Mouse (Mus musculus) heart, embryonic 15.5 days (tissue): Measurements from ENCODE around the gene Mul1. TPM values are rescaled to one million over a fixed set of nuclear protein-coding genes. Genes with fewer than 3 reads are reported as not detected.

Experiments used
- ATAC-seq: fragments of 200-750 bp; cut with Nextera tagmentation; replicated peaks from 2 replicates; pipeline ENCODE4 v1.8.0; 2017; ENCODE audit warnings: low read depth, moderate TSS enrichment; ENCODE audit not compliant: insufficient number of reproducible peaks, insufficient read depth, low FRiP score
- H3K27ac ChIP-seq: fragments of 300-500 bp; sonication (generic); 2 replicates; pipeline ENCODE4 v1.5.1; 2015; ENCODE audit warnings: mild to moderate bottlenecking, inconsistent platforms
- H3K27me3 ChIP-seq: fragments of 300-500 bp; sonication (generic); 2 replicates; pipeline ENCODE4 v1.6.1; 2015; ENCODE audit warnings: inconsistent platforms
- H3K36me3 ChIP-seq: fragments of 300-500 bp; sonication (generic); 2 replicates; pipeline ENCODE4 v1.6.1; 2015; ENCODE audit warnings: mild to moderate bottlenecking, inconsistent platforms
- H3K4me1 ChIP-seq: fragments of 300-500 bp; sonication (generic); replicated peaks from 2 replicates; pipeline ENCODE4 v1.6.1; 2015; ENCODE audit warnings: inconsistent platforms
- H3K4me2 ChIP-seq: fragments of 300-500 bp; sonication (generic); 2 replicates; pipeline ENCODE4 v1.6.1; 2015; ENCODE audit warnings: inconsistent platforms, mild to moderate bottlenecking, moderate library complexity
- H3K4me3 ChIP-seq: fragments of 300-500 bp; sonication (generic); 2 replicates; pipeline ENCODE4 v1.5.1; 2015; ENCODE audit warnings: mild to moderate bottlenecking, inconsistent platforms
- H3K9ac ChIP-seq: fragments of 300-500 bp; sonication (generic); 2 replicates; pipeline ENCODE4 v1.6.1; 2015; ENCODE audit warnings: mild to moderate bottlenecking, inconsistent platforms
- H3K9me3 ChIP-seq: fragments of 300-500 bp; sonication (generic); replicated peaks from 2 replicates; pipeline ENCODE4 v1.6.1; 2016; ENCODE audit warnings: inconsistent platforms
- WGBS: fragments of 180-500 bp; shearing (Covaris S2); methylation state at CpG from one replicate; pipeline ENCODE4 v1.1.7; 2015; ENCODE audit warnings: mixed read lengths; 5-methylcytosine and 5-hydroxymethylcytosine counted together
- polyA plus RNA-seq: library from polyadenylated mRNA; unstranded; fragments of >200 nt; fragmentation: Nextera tagmentation; extraction: Ambion mirVana; gene quantifications from 2 replicates; pipeline ENCODE4 v1.2.1, GENCODE M21; 2015

The Mul1 gene
- polyA plus RNA-seq, 1 experiment from 2014 or later, result 22.2 TPM

DNA sequence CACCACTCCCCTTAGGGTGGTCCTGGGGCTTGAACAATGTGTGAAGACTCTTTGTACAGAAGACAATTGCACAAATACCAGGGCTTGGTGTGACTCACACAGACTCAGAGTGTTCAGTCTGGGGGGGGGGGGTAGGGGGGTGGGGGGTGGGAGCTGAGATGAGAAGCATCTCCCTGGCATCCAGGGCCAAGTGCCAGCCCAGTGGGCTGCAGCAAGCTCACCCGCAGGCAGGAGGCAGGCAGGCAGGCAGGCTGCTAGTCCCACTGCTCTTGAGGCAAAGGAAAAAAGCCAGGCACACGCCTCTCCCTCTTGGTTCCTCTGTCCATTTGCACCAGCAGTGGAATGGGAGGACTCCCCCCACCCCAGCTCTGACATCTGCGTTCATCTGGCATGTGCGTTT lies 56.6 kb downstream of the Mul1 start:
- no peaks in the 10 kb centered on the region for H3K36me3 ChIP-seq
- H3K9ac ChIP-seq, result no peak overlapping the region
- WGBS, result 78% methylated on average over 4 of the region's 4 CpGs
- no peak for ATAC-seq
- no peak overlapping the region for H3K4me2 ChIP-seq
- no peak overlapping the region for H3K4me3 ChIP-seq
- no peak overlapping the region for H3K27ac ChIP-seq
- H3K9me3 ChIP-seq, result no peaks in the 10 kb centered on the region
- H3K27me3 ChIP-seq, result peaks cover 12% of the 10 kb centered on the region; the same call in 1 of the 2 replicates
- H3K4me1 ChIP-seq, result peaks cover 24% of the 10 kb centered on the region

Other genes with a start within 250 kb of the Mul1 start
- gene Hp1bp3, start 218.4 kb upstream of the Mul1 start, polyA plus RNA-seq, result 96.1 and 97.9 TPM in 2 replicates
- gene Sh2d5, start 184.3 kb upstream of the Mul1 start, polyA plus RNA-seq, result 0.31 and 0.36 TPM in 2 replicates
- gene Kif17, start 184.2 kb upstream of the Mul1 start, polyA plus RNA-seq, result 0.57 and 1.2 TPM in 2 replicates
- gene Ddost, start 129.9 kb upstream of the Mul1 start, polyA plus RNA-seq, result 230 and 277 TPM in 2 replicates
- 72.4 and 82.5 TPM in 2 replicates for gene Pink1, start 108.4 kb upstream of the Mul1 start, polyA plus RNA-seq
- 8.9 and 9.2 TPM in 2 replicates for gene Cda, start 66.7 kb upstream of the Mul1 start, polyA plus RNA-seq
- 0.22 TPM in 1 of 2 replicates, not detected in the other for gene Fam43b, start 38.1 kb upstream of the Mul1 start, polyA plus RNA-seq
- gene Camk2n1, start 19.6 kb downstream of the Mul1 start, polyA plus RNA-seq, result 1.3 and 1.5 TPM in 2 replicates
- gene Vwa5b1, start 201.2 kb downstream of the Mul1 start, polyA plus RNA-seq, result not detected in 2 replicates